Mouse (Mus musculus) heart, embryonic 16.5 days (tissue): Measurements from ENCODE around the gene Cntn4. TPM values are rescaled to one million over a fixed set of nuclear protein-coding genes. Genes with fewer than 3 reads are reported as not detected.

Source experiments
- ATAC-seq: fragments of 200-750 bp; cut with Nextera tagmentation; replicated peaks from 2 replicates; pipeline ENCODE4 v1.8.0; 2017; ENCODE audit warnings: moderate number of reproducible peaks; ENCODE audit not compliant: insufficient read depth, low FRiP score; ENCODE audit errors: extremely low read depth
- H3K27ac ChIP-seq: fragments of 300-500 bp; sonication (generic); 2 replicates; pipeline ENCODE4 v1.5.1; 2014; ENCODE audit warnings: mild to moderate bottlenecking, low read length, control low read depth, moderate library complexity
- H3K27me3 ChIP-seq: fragments of 300-500 bp; sonication (generic); 2 replicates; pipeline ENCODE4 v1.6.1; 2014; ENCODE audit warnings: low read length, mixed read lengths; ENCODE audit not compliant: control insufficient read depth, insufficient read depth
- H3K36me3 ChIP-seq: fragments of 300-500 bp; sonication (generic); 2 replicates; pipeline ENCODE4 v1.6.1; 2014; ENCODE audit not compliant: control insufficient read depth, insufficient read depth
- H3K4me1 ChIP-seq: fragments of 300-500 bp; sonication (generic); 2 replicates; pipeline ENCODE4 v1.6.1; 2014; ENCODE audit warnings: low read length, mixed read lengths; ENCODE audit not compliant: control insufficient read depth, insufficient read depth
- H3K4me2 ChIP-seq: fragments of 300-500 bp; sonication (generic); 2 replicates; pipeline ENCODE4 v1.6.1; 2014; ENCODE audit warnings: low read depth, mild to moderate bottlenecking, control low read depth, low read length
- H3K4me3 ChIP-seq: fragments of 300-500 bp; sonication (generic); 2 replicates; pipeline ENCODE4 v1.5.1; 2014; ENCODE audit warnings: mild to moderate bottlenecking, control low read depth, low read length
- H3K9ac ChIP-seq: fragments of 300-500 bp; sonication (generic); 2 replicates; pipeline ENCODE4 v1.6.1; 2014; ENCODE audit warnings: low read length, control low read depth
- H3K9me3 ChIP-seq: fragments of 300-500 bp; sonication (generic); replicated peaks from 2 replicates; pipeline ENCODE4 v1.6.1; 2016; ENCODE audit warnings: low read length; ENCODE audit not compliant: control insufficient read depth
- WGBS: fragments of 180-500 bp; shearing (Covaris S2); extraction: QIAGEN DNeasy Blood & Tissue Kit; methylation state at CpG from one replicate; pipeline ENCODE4 v1.1.7; 2014; 5-methylcytosine and 5-hydroxymethylcytosine counted together
- polyA plus RNA-seq: library from polyadenylated mRNA; unstranded; fragments of >200 nt; fragmentation: Nextera tagmentation; extraction: Ambion mirVana; gene quantifications from 2 replicates; pipeline ENCODE4 v1.2.1, GENCODE M21; 2015

Gene Cntn4
- polyA plus RNA-seq, 1 experiment from 2014 or later = 0.28 TPM

- no peak for ATAC-seq
- Histone ChIP-seq H3K4me1 (no peaks in the 10 kb centered on the region), H3K27ac (no peak overlapping the region), H3K9me3 (no peaks in the 10 kb centered on the region), H3K4me2 (no peak overlapping the region), H3K4me3 (no peak overlapping the region), H3K9ac (no peak overlapping the region), H3K36me3 (no peaks in the 10 kb centered on the region), H3K27me3 (no peaks in the 10 kb centered on the region)
- WGBS = 83% methylated on average over 3 of the region's 3 CpGs
Measured at GRCm38 (mm10) chr6:106565769-106566459, 888.5 kb downstream of the Cntn4 start.

DNA sequence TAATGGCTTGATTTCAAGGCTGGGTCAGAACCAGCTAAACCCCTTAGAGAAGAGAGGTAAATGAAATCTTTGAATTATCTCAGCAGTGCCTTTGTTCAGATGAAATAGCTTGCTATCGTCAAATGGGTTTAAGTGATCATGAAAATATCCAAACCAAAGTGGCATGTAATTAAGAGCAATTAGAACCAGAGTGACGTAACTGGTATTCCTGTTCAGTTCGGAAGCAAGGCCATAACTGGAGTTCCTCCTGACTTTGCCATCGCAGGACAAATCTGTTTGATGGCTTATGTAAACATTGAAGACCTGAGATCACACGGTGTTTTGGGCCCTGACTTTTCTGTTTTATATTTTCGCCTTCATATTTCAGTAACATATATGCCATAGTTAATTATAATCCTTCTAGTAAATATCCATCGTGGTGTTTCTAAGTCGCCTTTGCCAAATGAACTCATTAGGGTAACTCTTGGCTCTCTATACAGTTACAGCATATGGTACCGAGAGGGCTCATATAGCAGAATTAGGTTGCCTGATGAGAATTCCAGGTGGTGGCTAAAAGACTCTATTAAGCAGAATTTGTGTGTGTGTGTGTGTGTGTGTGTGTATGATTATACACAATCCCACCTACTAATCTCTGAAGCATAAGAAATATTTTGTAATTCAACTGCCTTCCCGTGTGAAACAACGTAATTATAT lies 889.6 kb downstream of the Cntn4 start:
- Histone ChIP-seq H3K27me3 (no peaks in the 10 kb centered on the region), H3K9me3 (no peaks in the 10 kb centered on the region), H3K4me2 (no peak overlapping the region), H3K36me3 (no peaks in the 10 kb centered on the region), H3K9ac (no peak overlapping the region), H3K27ac (no peak overlapping the region), H3K4me1 (no peaks in the 10 kb centered on the region), H3K4me3 (no peak overlapping the region)
- no peak for ATAC-seq
- WGBS = 79% methylated on average over 11 of the region's 11 CpGs

GRCm38 (mm10) chr6:106580124-106580523 lies 902.7 kb downstream of the Cntn4 start:
- H3K9me3 ChIP-seq = no peaks in the 10 kb centered on the region
- H3K27me3 ChIP-seq = no peaks in the 10 kb centered on the region
- no peak overlapping the region for H3K4me2 ChIP-seq
- no peak for ATAC-seq
- no peak overlapping the region for H3K27ac ChIP-seq
- no peak overlapping the region for H3K9ac ChIP-seq
- 69% methylated on average over 5 of the region's 5 CpGs for WGBS
- no peaks in the 10 kb centered on the region for H3K4me1 ChIP-seq
- no peaks in the 10 kb centered on the region for H3K36me3 ChIP-seq
- no peak overlapping the region for H3K4me3 ChIP-seq

DNA sequence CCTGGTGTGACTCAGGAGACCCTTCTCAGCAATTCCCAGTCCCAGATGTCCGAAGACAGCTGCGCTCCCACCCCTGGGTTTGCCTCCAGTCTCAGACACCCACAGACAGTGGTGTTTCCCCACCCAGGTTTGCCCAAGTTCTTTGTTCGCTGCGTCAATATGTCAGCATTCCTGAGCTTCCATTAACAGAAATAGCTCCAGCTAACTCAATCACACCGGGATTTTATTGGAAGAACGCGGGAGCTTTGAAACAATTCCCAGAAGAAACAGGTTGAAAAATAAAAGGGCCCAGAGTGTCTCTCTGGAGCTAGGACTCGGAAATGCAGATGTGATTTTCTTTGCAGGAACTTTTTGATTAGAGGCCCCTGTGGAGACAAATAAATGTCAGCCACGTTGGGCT lies 916.3 kb downstream of the Cntn4 start:
- Histone ChIP-seq H3K9ac (no peak overlapping the region), H3K27me3 (no peaks in the 10 kb centered on the region), H3K4me3 (no peak overlapping the region), H3K27ac (no peak overlapping the region), H3K9me3 (no peaks in the 10 kb centered on the region), H3K4me2 (peak overlapping the region; percentile 52), H3K36me3 (no peaks in the 10 kb centered on the region), H3K4me1 (no peaks in the 10 kb centered on the region)
- 28% methylated on average over 9 of the region's 9 CpGs for WGBS
- no peak for ATAC-seq

DNA sequence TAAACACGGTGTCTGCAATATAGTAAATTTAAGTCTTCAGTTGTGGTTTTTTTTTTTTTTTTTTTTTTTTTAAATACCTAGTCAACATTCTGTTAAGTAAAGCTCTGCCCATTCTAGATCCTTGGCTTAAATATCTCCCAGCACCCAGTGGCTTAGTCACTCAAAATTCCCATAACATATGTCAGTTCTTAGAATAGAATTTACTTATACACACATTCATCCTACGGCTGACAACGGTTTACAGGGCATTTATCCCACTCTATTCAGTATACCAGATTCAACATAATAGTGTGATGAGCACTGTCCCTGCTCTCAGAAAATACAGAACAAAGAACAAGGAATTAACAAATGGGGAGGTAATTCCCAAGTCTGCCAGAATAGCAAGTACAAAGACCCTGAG lies 939.6 kb downstream of the Cntn4 start:
- Histone ChIP-seq H3K27ac (no peak overlapping the region), H3K27me3 (no peaks in the 10 kb centered on the region), H3K9ac (no peak overlapping the region), H3K4me1 (no peaks in the 10 kb centered on the region), H3K36me3 (no peaks in the 10 kb centered on the region), H3K4me2 (no peak overlapping the region), H3K4me3 (no peak overlapping the region), H3K9me3 (no peaks in the 10 kb centered on the region)
- ATAC-seq = no peak
- 81% methylated on average over 3 of the region's 3 CpGs for WGBS

GRCm38 (mm10) chr6:106621188-106621749 lies 943.8 kb downstream of the Cntn4 start:
- no peak for ATAC-seq
- H3K4me2 ChIP-seq = no peak overlapping the region
- 72% methylated on average over 5 of the region's 5 CpGs for WGBS
- no peaks in the 10 kb centered on the region for H3K9me3 ChIP-seq
- H3K4me1 ChIP-seq = no peaks in the 10 kb centered on the region
- no peak overlapping the region for H3K27ac ChIP-seq
- no peaks in the 10 kb centered on the region for H3K27me3 ChIP-seq
- no peak overlapping the region for H3K4me3 ChIP-seq
- no peaks in the 10 kb centered on the region for H3K36me3 ChIP-seq
- no peak overlapping the region for H3K9ac ChIP-seq

- WGBS = 70% methylated on average over 3 of the region's 3 CpGs
- H3K27me3 ChIP-seq = no peaks in the 10 kb centered on the region
- no peak overlapping the region for H3K27ac ChIP-seq
- no peak for ATAC-seq
- no peak overlapping the region for H3K4me3 ChIP-seq
- no peak overlapping the region for H3K4me2 ChIP-seq
- H3K9ac ChIP-seq = no peak overlapping the region
- H3K36me3 ChIP-seq = no peaks in the 10 kb centered on the region
- no peaks in the 10 kb centered on the region for H3K4me1 ChIP-seq
- no peaks in the 10 kb centered on the region for H3K9me3 ChIP-seq
Measured at GRCm38 (mm10) chr6:106643026-106643425, 965.6 kb downstream of the Cntn4 start.

- Histone ChIP-seq H3K4me2 (no peak overlapping the region), H3K4me1 (no peaks in the 10 kb centered on the region), H3K27ac (no peak overlapping the region), H3K27me3 (no peaks in the 10 kb centered on the region), H3K36me3 (no peaks in the 10 kb centered on the region), H3K9me3 (no peaks in the 10 kb centered on the region), H3K4me3 (no peak overlapping the region), H3K9ac (no peak overlapping the region)
- no peak for ATAC-seq
- WGBS = 21% methylated on average over 5 of the region's 5 CpGs
Measured at GRCm38 (mm10) chr6:106645496-106646211, 968.2 kb downstream of the Cntn4 start.

DNA sequence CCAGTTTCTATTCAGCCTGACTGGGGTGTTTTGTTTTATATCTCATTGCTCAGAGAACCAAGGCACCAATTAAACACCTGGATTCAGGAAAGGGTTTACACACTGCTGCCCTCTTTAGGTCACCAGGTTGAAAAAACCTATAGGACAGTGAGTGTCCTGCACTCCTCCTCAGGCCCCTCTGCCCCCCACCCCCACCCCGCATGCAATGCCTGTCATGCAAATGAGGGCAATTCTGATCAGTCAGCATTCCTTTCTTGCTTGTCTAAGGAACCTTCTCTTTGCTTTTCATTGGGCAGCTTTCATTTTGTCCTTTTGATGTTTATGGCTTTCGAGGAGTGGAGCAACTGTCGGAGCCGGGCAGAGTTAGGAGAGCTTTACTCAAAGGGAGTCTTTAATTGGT lies 969.5 kb downstream of the Cntn4 start:
- Histone ChIP-seq H3K9ac (no peak overlapping the region), H3K9me3 (no peaks in the 10 kb centered on the region), H3K36me3 (no peaks in the 10 kb centered on the region), H3K4me3 (no peak overlapping the region), H3K4me1 (no peaks in the 10 kb centered on the region), H3K27ac (no peak overlapping the region), H3K27me3 (no peaks in the 10 kb centered on the region), H3K4me2 (no peak overlapping the region)
- ATAC-seq = no peak
- 55% methylated on average over 4 of the region's 4 CpGs for WGBS
